Mouse (Mus musculus) left cerebral cortex, postnatal 4 days (tissue): Measurements from ENCODE around the gene Eml3. TPM values are rescaled to one million over a fixed set of nuclear protein-coding genes. Genes with fewer than 3 reads are reported as not detected.
A peak's percentile ranks its signal among the peaks of the same experiment; 100 is the strongest.
"Not testable (repeated sequence)": the region's sequence is repeated elsewhere in the genome, so short reads cannot be mapped to it uniquely, and the experiment has no call there.

ENCODE experiments used
- DNase-seq: peaks from one replicate; pipeline ENCODE4 v3.0.0-alpha.2; 2022
- intact Hi-C: fragments of 180-260 bp; cut with DNase I; formaldehyde crosslinking; loops from one replicate; pipeline ENCODE4 v1.15.1; 2025
- total RNA-seq, 2 experiments: library from RNA; stranded (reverse); gene quantifications; 2 replicates each; pipeline ENCODE4 v1.2.3; 2021

Eml3 gene
- total RNA-seq, 2 experiments from 2014 or later, result 9.4 to 11.6 TPM

- DNase-seq, result no peak
- intact Hi-C loops, result loop anchor here (10.0 kb wide), 1 partner anchor 110 kb away; the partner anchor contains the start of genes Bscl2 and Gng3
Observed at GRCm38 (mm10) chr19:8945251-8945650, 15.9 kb downstream of the Eml3 start.

GRCm38 (mm10) chr19:8946929-8947328, 17.6 kb downstream of the Eml3 start:
- no peak for DNase-seq
- intact Hi-C loops, result loop anchor here (10.0 kb wide), 1 partner anchor 112 kb away; the partner anchor contains the start of genes Bscl2 and Gng3

- no peak for DNase-seq
- intact Hi-C loops, result no loop called here
Observed at GRCm38 (mm10) chr19:8950190-8950589, 20.8 kb downstream of the Eml3 start.

GRCm38 (mm10) chr19:8952241-8952640, 22.9 kb downstream of the Eml3 start:
- DNase-seq, result no peak
- intact Hi-C loops, result no loop called here

GRCm38 (mm10) chr19:8953135-8954039, 24.0 kb downstream of the Eml3 start, which contains the start of gene Tut1:
Tut1 (plus strand) TSS chr19:8953847.
- peak; percentile 86 for DNase-seq
- intact Hi-C loops, result no loop called here

DNA sequence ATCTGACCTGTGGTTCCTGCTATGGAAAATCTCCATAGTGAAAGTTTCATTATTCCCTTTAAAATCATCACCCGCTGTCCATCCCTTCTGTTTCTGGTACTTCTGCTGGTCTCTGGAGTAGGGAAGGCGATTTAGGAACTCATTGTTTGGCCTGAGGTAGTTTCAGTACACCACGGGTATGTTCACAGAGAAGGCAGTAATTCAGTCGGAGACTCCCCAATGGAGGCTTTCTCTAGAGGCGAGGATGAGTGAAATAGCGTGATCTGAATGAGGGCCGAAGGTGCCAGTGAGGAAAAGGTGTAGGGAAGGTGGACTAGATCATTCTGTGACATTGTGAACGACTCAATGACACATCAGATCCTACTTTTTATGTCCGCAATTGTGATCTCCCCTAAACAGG, 24.8 kb downstream of the Eml3 start:
- no peak for DNase-seq
- intact Hi-C loops, result no loop called here

DNA sequence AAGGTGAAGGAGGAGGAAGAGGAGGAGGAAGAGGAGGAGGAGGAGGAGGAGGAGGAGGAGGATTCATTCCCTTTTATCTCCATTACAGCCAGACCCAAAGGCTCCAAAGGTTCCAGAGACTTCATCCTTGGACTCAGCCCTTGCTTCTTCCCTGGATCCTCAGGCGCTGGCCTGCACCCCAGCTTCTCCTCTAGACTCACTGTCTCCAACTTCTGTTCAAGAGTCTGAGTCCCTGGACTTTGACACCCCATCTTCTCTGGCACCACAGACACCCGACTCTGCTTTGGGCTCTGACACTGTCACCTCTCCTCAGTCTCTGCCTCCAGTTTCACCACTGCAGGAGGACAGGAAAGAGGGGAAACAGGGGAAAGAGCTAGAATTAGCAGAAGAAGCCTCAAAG, 32.9 kb downstream of the Eml3 start:
- intact Hi-C loops, result no loop called here
- no peak for DNase-seq

GRCm38 (mm10) chr19:8965075-8965474, 35.7 kb downstream of the Eml3 start:
- intact Hi-C loops, result no loop called here
- no peak for DNase-seq

- intact Hi-C loops, result no loop called here
- DNase-seq, result no peak
Observed at GRCm38 (mm10) chr19:8965771-8966170, 36.4 kb downstream of the Eml3 start.

- DNase-seq, result no peak
- intact Hi-C loops, result no loop called here
Observed at GRCm38 (mm10) chr19:8966198-8966589, 36.8 kb downstream of the Eml3 start.

DNA sequence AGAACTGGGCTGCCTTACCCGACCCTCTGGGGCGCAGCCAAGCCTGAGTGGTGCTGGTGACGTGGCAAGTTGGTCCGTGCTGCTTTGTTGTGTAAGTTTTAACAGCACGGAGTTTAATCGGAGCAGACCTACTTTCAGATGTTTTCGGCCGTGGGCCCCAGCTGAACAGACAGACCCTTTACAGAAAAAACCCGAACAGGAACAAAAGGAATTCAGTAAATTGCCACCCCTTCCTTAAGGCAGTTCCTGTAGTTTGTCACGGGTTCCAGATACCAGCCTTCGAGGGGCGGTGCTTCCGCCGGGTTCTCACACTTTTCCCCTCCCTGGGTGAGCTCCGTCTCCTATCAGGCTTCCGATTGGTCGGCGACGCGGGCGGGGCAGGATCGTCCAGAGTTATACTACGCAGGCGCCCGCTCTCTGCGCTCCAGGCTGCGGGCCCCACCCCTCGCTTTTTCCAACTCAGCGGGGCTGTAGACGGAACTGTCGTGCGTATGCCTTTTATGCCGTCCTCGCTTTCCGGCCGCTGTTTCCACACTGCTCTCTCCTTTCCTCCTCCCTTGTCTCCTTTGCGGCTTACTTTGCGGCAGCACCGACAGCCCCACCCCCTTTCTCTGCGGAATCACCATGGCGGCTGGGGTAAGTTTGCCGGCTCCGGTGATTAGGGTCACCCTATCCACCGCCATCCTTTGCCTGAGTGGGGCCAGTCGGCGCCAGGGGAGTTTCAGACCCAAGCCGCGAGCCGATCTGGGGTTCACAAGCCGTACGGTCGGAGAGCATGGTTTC, 37.4 kb downstream of the Eml3 start, which contains the start of gene Eef1g:
Eef1g (plus strand) TSS at position 452 of the 783 bp plus-strand sequence.
- intact Hi-C loops, result no loop called here
- DNase-seq, result peak; percentile 99

DNA sequence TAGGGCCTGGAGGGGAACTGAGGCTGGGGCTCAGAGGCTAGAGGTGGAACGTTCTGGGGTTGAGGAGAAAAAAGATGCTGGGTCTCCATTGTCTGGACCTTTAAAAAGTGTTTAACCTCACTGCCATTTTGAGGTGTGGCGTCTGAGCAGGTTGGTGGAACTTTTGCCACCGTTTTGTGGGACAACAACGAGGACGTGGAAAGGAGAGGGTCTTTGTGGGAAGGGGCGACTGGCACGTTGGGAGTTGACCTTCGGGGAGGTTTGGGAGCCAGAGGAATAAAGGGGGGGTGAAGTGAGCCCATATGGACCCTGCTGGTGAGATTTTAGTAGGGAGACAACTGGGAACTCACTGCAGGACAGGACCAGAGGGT, 38.0 kb downstream of the Eml3 start:
- no peak for DNase-seq
- intact Hi-C loops, result no loop called here

GRCm38 (mm10) chr19:8967893-8968292, 38.5 kb downstream of the Eml3 start:
- no peak for DNase-seq
- intact Hi-C loops, result no loop called here

GRCm38 (mm10) chr19:8972491-8972890, 43.1 kb downstream of the Eml3 start:
- DNase-seq, result not testable (repeated sequence)
- intact Hi-C loops, result loop anchor here (10.0 kb wide), 1 partner anchor 112 kb away; the partner anchor contains the start of gene Scgb1a1

DNA sequence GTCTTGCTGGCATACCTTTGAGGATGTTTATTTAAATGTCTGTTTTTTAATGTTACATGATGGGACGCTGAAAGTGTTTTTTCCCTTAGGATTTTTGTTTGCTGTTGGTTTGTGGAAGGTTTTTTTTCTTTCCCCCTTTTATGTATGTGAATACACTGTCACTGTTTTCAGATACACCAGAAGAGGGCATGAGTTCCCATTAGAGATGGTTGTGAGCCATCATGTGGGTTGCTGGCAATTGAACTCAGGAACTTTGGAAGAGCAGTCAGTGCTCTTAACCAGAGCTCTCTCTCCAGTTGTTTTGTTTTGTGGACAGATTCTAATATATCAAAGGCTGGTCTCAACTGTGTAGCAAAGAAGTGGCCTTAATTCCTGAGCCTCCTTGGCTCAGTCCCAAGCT, 45.3 kb downstream of the Eml3 start:
- intact Hi-C loops, result loop anchor here (10.0 kb wide), 1 partner anchor 110 kb away; the partner anchor contains the start of gene Scgb1a1

DNA sequence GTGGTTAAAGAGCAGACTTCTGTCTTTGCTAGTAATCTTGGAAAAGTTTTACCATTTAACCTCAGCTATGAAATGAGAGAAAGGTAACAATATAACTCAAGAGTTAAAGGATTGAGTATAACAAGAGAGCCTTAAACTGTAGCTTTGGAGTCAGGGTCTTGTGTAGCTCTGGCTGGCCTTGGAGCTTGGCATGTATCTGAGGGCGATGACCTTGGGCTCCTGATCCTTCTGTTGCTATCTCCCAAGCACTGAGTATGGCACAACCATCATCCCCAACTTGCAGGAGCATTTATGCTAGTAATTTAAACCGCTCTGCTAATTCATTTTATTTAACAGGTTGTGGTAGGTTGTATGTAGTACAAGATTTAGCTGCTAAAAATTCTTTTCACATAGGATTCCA, 46.1 kb downstream of the Eml3 start:
- DNase-seq, result no peak
- intact Hi-C loops, result loop anchor here (10.0 kb wide), 1 partner anchor 109 kb away; the partner anchor contains the start of gene Scgb1a1

More for the DNA sequence above, 45.3 kb downstream of the Eml3 start:
- no peak for DNase-seq

DNA sequence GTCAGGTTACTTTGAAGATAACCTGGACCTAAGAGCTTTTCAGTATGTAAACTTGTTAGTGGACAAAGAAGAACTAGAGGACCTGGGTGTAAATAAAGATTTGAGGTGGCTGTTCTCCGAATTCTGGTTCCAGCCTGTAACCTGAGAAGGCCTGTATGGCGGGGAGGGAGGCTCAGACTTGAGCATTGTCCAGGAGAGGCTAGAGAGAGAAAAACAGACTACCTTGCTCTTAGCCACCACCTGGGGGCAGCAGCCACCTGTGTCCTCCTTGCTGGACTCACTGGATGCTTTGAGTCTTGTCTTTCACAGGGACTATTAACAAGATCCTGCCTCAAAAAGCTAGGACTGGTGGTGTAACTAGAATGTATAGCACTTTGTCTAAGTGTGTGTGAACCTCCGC, 47.2 kb downstream of the Eml3 start:
- no peak for DNase-seq
- intact Hi-C loops, result loop anchor here (10.0 kb wide), 1 partner anchor 108 kb away; the partner anchor contains the start of gene Scgb1a1

DNA sequence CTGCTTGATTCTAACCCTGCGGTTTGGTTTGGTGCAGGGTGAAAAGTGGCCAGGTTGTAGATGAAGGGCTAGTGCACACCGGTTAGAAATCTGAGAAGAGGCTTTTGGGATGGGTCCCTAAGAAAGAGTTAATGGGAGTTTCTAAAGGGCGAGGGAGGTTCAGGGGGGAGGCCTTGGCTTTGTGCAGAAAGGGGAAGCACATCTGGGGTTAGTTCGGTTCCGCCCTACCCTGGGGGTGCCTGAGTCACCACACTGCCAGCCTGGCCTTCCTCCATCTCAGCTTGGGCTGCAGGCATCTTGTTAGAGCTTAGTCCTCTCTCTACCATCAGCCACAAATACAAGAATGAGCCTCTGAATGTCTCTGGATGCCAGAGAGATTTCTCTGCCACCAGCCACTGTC, 51.4 kb downstream of the Eml3 start:
- intact Hi-C loops, result loop anchor here (5.0 kb wide), 1 partner anchor 127 kb away; no protein-coding TSS in a partner anchor
- no peak for DNase-seq

- peak; percentile 36 for DNase-seq
- intact Hi-C loops, result loop anchor here (5.0 kb wide), 1 partner anchor 126 kb away; no protein-coding TSS in a partner anchor
Observed at GRCm38 (mm10) chr19:8981450-8982168, 52.3 kb downstream of the Eml3 start.
